Mouse (Mus musculus): Measurements from ENCODE around the gene Dohh.

Dohh gene

GRCm38 (mm10) chr10:81402227-81402765 is 18.1 kb downstream of the Dohh start:
- intact Hi-C loops (cut with DNase I) = no loop called here

GRCm38 (mm10) chr10:81403511-81403910 is 19.3 kb downstream of the Dohh start:
- intact Hi-C loops (cut with DNase I) = no loop called here

GRCm38 (mm10) chr10:81404082-81404481 is 19.9 kb downstream of the Dohh start:
- intact Hi-C loops (cut with DNase I) = no loop called here

- intact Hi-C loops (cut with DNase I) = no loop called here
These were observed 20.5 kb downstream of the Dohh start for GRCm38 (mm10) chr10:81404720-81405119.

GRCm38 (mm10) chr10:81405588-81406201 is 21.5 kb downstream of the Dohh start:
- intact Hi-C loops (cut with DNase I) = loop anchor here (1.0 kb wide), 1 partner anchor 10 kb away; no protein-coding TSS in a partner anchor

- intact Hi-C loops (cut with DNase I) = loop anchor here (1.0 kb wide), 1 partner anchor 11 kb away; no protein-coding TSS in a partner anchor
These were observed 22.5 kb downstream of the Dohh start for GRCm38 (mm10) chr10:81406504-81407440.

GRCm38 (mm10) chr10:81407539-81408423 is 23.6 kb downstream of the Dohh start:
- intact Hi-C loops (cut with DNase I) = no loop called here

- intact Hi-C loops (cut with DNase I) = no loop called here
These were observed 24.1 kb downstream of the Dohh start for GRCm38 (mm10) chr10:81408424-81408729.

GRCm38 (mm10) chr10:81408871-81409291 is 24.7 kb downstream of the Dohh start:
- intact Hi-C loops (cut with DNase I) = no loop called here

- intact Hi-C loops (cut with DNase I) = no loop called here
These were observed 25.1 kb downstream of the Dohh start for GRCm38 (mm10) chr10:81409330-81409729.

GRCm38 (mm10) chr10:81410350-81410749 is 26.1 kb downstream of the Dohh start:
- intact Hi-C loops (cut with DNase I) = no loop called here

- intact Hi-C loops (cut with DNase I) = no loop called here
These were observed 26.8 kb downstream of the Dohh start for GRCm38 (mm10) chr10:81410981-81411380.

- intact Hi-C loops (cut with DNase I) = no loop called here
These were observed 27.5 kb downstream of the Dohh start for GRCm38 (mm10) chr10:81411471-81412400.

- intact Hi-C loops (cut with DNase I) = no loop called here
These were observed 28.5 kb downstream of the Dohh start for GRCm38 (mm10) chr10:81412586-81413309.

GRCm38 (mm10) chr10:81413310-81414261 is 29.4 kb downstream of the Dohh start:
- intact Hi-C loops (cut with DNase I) = no loop called here

GRCm38 (mm10) chr10:81414682-81415081 is 30.5 kb downstream of the Dohh start:
- intact Hi-C loops (cut with DNase I) = no loop called here

- intact Hi-C loops (cut with DNase I) = no loop called here
These were observed 30.9 kb downstream of the Dohh start for GRCm38 (mm10) chr10:81415146-81415545.

All from adrenal gland (tissue).